Mouse (Mus musculus) thymus, postnatal 36 days (tissue): ENCODE data around the gene Mfsd2b.

ENCODE experiments used
- DNase-seq, 2 experiments: peaks; one replicate each; pipeline ENCODE4 v3.0.0; 2022; ENCODE audit warnings: mixed read lengths in 2 of 2

Mfsd2b gene

GRCm38 (mm10) chr12:4872983-4873477 is 1.1 kb downstream of the Mfsd2b start:
- DNase-seq: no peak

- DNase-seq: no peak
Observed at GRCm38 (mm10) chr12:4872273-4872672, 1.9 kb downstream of the Mfsd2b start.

GRCm38 (mm10) chr12:4871260-4871659 is 2.9 kb downstream of the Mfsd2b start:
- DNase-seq: no peak

- DNase-seq: no peak
Observed at GRCm38 (mm10) chr12:4868924-4869323, 5.2 kb downstream of the Mfsd2b start.

GRCm38 (mm10) chr12:4864338-4864690 is 9.8 kb downstream of the Mfsd2b start:
- no peak for DNase-seq

GRCm38 (mm10) chr12:4863654-4864337 is 10.4 kb downstream of the Mfsd2b start:
- DNase-seq: no peak

GRCm38 (mm10) chr12:4862672-4863071 is 11.5 kb downstream of the Mfsd2b start:
- peak in 1 of 2 experiments; percentile 14 for DNase-seq

- DNase-seq: no peak
Observed at GRCm38 (mm10) chr12:4859241-4859914, 14.8 kb downstream of the Mfsd2b start.

- DNase-seq: no peak
Observed at GRCm38 (mm10) chr12:4856834-4857233, 17.3 kb downstream of the Mfsd2b start.

- peak; percentile 24 to 33 for DNase-seq
Observed at GRCm38 (mm10) chr12:4856160-4856559, 18.0 kb downstream of the Mfsd2b start.

GRCm38 (mm10) chr12:4843741-4844140 is 30.4 kb downstream of the Mfsd2b start:
- DNase-seq: peak; percentile 32 to 35

GRCm38 (mm10) chr12:4842890-4843597 is 31.1 kb downstream of the Mfsd2b start, which contains the start of gene Wdcp:
Wdcp (plus strand) TSS chr12:4843303.
- DNase-seq: peak; percentile 81 to 87

- DNase-seq: no peak
Observed at GRCm38 (mm10) chr12:4842456-4842855, 31.7 kb downstream of the Mfsd2b start.

GRCm38 (mm10) chr12:4841392-4841887 is 32.7 kb downstream of the Mfsd2b start, which contains the start of gene Fkbp1b:
Fkbp1b (minus strand) TSS chr12:4841591.
- DNase-seq: peak; percentile 58 to 64

GRCm38 (mm10) chr12:4840741-4841140 is 33.4 kb downstream of the Mfsd2b start:
- DNase-seq: no peak

- no peak for DNase-seq
Observed at GRCm38 (mm10) chr12:4840010-4840409, 34.1 kb downstream of the Mfsd2b start.

GRCm38 (mm10) chr12:4836959-4837358 is 37.2 kb downstream of the Mfsd2b start:
- DNase-seq: no peak

- DNase-seq: no peak
Observed at GRCm38 (mm10) chr12:4827256-4827655, 46.9 kb downstream of the Mfsd2b start.

- DNase-seq: peak; percentile 99
Observed at GRCm38 (mm10) chr12:4817361-4818101, 56.6 kb downstream of the Mfsd2b start, which contains the start of gene Sf3b6. Sf3b6 (plus strand) TSS chr12:4817544.

- no peak for DNase-seq
Observed at GRCm38 (mm10) chr12:4816680-4817360, 57.3 kb downstream of the Mfsd2b start.

GRCm38 (mm10) chr12:4813636-4814035 is 60.5 kb downstream of the Mfsd2b start:
- no peak for DNase-seq
